Mouse (Mus musculus) megakaryocyte, embryonic 14.5 days (primary cell): Measurements from ENCODE around the gene Gcm1.

Experiments
- FLI1 ChIP-seq: IDR thresholded peaks from 2 replicates; pipeline ENCODE4 v1.6.1; 2012; ENCODE audit warnings: low read length, inconsistent platforms, mixed read lengths
- GATA1 ChIP-seq: IDR thresholded peaks from 3 replicates; pipeline ENCODE4 v1.6.1; 2012; ENCODE audit warnings: mixed read lengths, low read length, inconsistent platforms, borderline replicate concordance

DNA sequence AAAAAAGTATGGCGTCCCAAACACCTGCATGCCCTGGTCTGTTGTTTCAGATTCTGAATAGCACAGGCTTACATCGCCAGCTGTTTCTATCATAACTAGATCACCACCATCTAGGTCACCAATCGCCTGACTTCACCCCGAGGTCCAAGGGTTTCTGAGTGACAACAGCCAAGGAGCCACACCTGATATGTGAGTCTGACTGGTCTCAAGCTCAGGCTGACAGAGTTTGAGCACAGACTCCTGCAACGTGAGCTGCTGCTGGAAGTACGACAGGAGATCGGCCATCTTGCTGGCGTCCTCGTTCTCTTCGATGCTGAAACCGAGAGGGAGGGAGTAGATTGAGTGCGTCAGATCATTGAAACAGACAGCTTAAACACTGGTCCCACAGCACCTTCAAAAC lies 44.0 kb downstream of the Gcm1 start:
- TF ChIP-seq GATA1 (no peak), FLI1 (no peak)
